Mouse (Mus musculus): ENCODE results near the gene Poc1b.
A peak's percentile ranks its signal among the peaks of the same experiment; 100 is the strongest.

DNA sequence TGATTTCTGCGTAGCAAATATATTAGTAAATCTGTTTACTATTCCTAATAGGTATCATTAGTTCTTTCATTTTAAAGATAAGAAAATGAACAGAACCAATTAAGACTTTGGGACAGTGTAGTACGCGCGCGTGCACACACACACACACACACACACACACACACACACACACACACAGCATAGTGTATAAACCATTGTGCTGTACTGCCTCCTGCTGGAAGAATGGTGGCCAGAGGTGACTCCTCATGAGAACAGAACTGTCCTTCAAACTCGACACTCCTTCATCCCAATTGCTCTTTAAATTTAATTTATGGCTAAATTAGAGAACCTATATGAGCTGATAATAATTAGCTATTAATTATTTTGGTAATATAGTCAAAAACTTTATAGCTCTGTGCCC lies 45.2 kb downstream of the Poc1b start:
- TF ChIP-seq CTCF (IDR thresholded peaks at IDR 0.05; ENCODE audit: control insufficient read depth, insufficient read depth, low read length) (peak; percentile 55), POLR2A (IDR thresholded peaks at IDR 0.05; ENCODE audit: borderline replicate concordance, control insufficient read depth, low read depth, low read length) (no peak)

Data from bone marrow, adult 2 months (tissue).